Mouse (Mus musculus) effector memory CD4-positive, alpha-beta T cell, adult 5 months (primary cell): ENCODE results near the gene Kcnq5. TPM values are rescaled to one million over a fixed set of nuclear protein-coding genes. Genes with fewer than 3 reads are reported as not detected.

Experiments
- polyA plus RNA-seq: library from polyadenylated mRNA; unstranded; fragments of 100-300 nt; shearing (Covaris generic); gene quantifications from one replicate; pipeline ENCODE4 v1.2.1, GENCODE M21; 2017

Kcnq5 gene
- 5.0 TPM for polyA plus RNA-seq

DNA sequence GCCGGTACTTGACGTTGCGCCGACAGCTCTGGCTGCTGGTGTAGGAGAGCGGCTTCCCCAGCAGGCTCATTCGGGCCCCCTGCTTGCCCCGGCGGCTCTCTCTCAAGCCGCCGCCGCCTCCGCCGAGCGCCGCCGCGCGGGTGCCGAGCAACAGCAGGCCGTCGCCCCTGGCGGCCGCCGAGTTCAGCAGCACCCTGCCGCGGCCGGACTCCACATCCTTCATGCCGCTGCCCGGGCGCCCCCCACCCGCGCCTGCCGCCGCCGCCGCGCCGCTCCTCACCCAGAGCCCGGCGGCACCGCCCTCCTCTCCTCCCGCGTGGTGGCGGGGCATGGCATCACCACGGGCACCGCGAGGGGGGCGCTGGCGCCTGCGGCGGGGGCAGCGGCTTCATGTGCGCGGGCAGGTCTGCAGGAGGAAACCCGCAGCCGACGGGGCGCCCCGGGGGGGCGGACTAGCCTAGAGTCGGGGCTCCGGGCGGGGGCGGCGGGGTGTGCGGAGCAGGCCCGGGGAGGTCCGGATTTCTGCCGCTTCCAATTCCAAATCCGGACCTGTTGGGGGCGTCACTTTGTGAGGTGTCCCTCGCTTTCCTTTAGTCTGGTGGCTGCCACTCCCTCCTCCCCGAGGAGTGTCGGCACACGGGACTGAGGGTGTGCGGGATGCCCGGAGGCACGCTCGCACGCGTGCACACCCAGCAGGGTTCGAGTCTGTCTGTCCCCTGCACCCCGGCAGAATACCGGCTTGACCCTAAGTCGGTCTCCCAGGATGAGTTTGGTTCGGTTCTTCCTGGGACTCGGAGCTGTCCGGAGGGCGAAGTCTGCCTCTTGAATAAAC lies at the start of gene Kcnq5:
Gene Kcnq5 (minus strand): TSS at position 692 of the 832 bp plus-strand sequence.

DNA sequence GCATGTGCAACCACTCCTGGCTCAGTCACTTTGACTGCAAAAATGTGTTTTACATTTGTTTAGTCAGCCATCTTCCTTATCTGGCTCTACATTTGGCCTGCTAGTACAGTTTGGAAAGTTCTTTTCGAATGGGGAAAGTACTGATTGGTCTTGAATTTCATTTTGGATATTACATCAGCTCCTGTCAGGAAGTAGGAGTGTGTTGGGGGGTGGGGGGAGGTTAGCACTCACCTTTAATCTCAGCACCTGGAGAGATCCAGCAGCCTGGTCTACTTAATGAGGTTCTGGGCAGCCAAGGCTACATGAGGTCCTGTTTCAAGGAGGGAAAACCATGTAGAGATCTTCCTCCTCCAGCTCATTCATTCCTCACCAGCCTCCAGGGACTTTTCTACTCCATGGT lies 578.5 kb downstream of the Kcnq5 start, which contains the start of gene Khdc1b:
Gene Khdc1b (plus strand): TSS at position 301 of the 400 bp plus-strand sequence.

DNA sequence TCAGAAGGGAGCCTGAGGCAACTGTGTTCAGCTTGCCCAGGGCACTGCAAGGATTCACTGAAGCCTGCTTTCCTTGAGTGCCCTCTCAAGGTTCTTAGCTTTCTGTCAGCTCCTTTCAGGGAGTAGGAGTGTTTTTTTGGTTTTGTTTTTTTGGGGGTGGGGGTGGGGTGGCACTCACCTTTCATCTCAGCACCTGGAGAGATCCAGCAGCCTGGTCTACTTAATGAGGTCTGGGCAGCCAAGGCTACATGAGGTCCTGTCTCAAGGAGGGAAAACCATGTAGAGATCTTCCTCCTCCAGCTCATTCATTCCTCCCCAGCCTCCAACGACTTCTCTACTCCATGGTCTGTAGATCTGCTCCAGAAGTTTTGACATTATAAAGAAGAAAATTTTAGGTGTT lies 593.7 kb downstream of the Kcnq5 start, which contains the start of gene Khdc1c:
Gene Khdc1c (plus strand): TSS at position 301 of the 400 bp plus-strand sequence.

DNA sequence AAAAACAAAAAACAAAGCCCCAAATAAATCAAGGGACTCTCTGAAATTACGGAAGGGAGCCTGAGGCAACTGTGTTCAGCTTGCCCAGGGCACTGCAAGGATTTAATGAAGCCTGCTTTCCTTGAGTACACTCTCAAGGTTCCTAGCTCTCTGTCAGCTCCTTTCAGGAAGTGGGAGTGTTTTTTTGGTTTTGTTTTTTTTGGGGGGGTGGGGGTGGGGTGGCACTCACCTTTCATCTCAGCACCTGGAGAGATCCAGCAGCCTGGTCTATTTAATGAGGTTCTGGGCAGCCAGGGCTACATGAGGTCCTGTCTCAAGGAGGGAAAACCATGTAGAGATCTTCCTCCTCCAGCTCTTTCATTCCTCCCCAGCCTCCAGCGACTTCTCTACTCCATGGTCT lies 612.4 kb downstream of the Kcnq5 start, which contains the start of gene Khdc1a:
Gene Khdc1a (plus strand): TSS at position 301 of the 400 bp plus-strand sequence.

